Mouse (Mus musculus) kidney, adult 2 months (tissue): Measurements from ENCODE around the gene Iqschfp.

Source experiments
- CTCF ChIP-seq: fragments of 200-500 bp; conservative IDR thresholded peaks from 2 replicates; pipeline ENCODE4 v1.5.1; 2011; ENCODE audit warnings: low read depth, mild to moderate bottlenecking, control low read depth, low read length, moderate library complexity, mixed read lengths; ENCODE audit not compliant: insufficient read depth, insufficient read length
- POLR2A ChIP-seq: fragments of 200-500 bp; IDR thresholded peaks from one replicate; pipeline ENCODE4 v1.6.1; 2011; ENCODE audit warnings: low read depth, low read length, control low read depth

DNA sequence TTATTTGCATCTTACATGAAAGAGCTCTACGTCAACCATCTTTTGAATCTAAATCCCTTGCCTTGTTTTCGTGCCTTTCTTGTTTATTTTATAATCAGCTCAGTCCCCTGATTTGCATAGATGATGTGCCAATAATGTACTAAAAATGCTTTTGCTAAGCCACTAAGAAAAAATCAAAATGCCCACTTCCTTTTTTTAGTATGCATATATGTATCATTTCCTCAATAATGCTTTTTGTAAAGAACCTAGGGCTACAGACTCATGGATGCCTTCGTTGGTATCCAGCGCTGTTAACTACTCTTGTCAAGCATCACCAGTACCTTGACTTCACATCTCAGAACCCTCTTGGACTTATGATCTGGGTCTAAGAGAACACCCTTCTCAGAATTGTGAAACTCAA lies 741.5 kb downstream of the Iqschfp start:
- TF ChIP-seq CTCF (no peak), POLR2A (no peak)
